Mouse (Mus musculus) C2C12 (cell line): ENCODE data around the gene Ptprn2. TPM values are rescaled to one million over a fixed set of nuclear protein-coding genes. Genes with fewer than 3 reads are reported as not detected.

Source experiments
- H3K27me3 ChIP-seq: one replicate; pipeline ENCODE4 v1.6.1; 2011; ENCODE audit not compliant: control insufficient read depth, insufficient read depth, insufficient read length
- H3K36me3 ChIP-seq: one replicate; pipeline ENCODE4 v1.6.1; 2011; ENCODE audit not compliant: control insufficient read depth, insufficient read depth
- H3K4me3 ChIP-seq: one replicate; pipeline ENCODE4 v1.5.1; 2011; ENCODE audit warnings: mild to moderate bottlenecking, control low read depth; ENCODE audit not compliant: poor library complexity, insufficient read depth, severe bottlenecking
- H3K79me2 ChIP-seq: one replicate; pipeline ENCODE4 v1.6.1; 2011; ENCODE audit not compliant: control insufficient read depth, insufficient read depth
- H3K79me3 ChIP-seq: one replicate; pipeline ENCODE4 v1.6.1; 2011; ENCODE audit warnings: low read depth, control low read depth
- H3ac ChIP-seq: one replicate; pipeline ENCODE3; 2011; ENCODE audit warnings: low read depth; ENCODE audit not compliant: control insufficient read depth, insufficient read length
- CEBPB ChIP-seq: IDR thresholded peaks from one replicate; pipeline ENCODE4 v1.6.1; 2011; ENCODE audit warnings: low read depth, mild to moderate bottlenecking, control low read depth, moderate library complexity
- CTCF ChIP-seq: IDR thresholded peaks from one replicate; pipeline ENCODE4 v1.5.1; 2011; ENCODE audit not compliant: control insufficient read depth, insufficient read depth, insufficient read length
- FOSL1 ChIP-seq: IDR thresholded peaks from one replicate; pipeline ENCODE4 v1.8.0; 2011; ENCODE audit warnings: mild to moderate bottlenecking, low read length; ENCODE audit not compliant: poor library complexity, insufficient read depth, severe bottlenecking
- MAX ChIP-seq: IDR thresholded peaks from one replicate; pipeline ENCODE4 v1.6.1; 2011; ENCODE audit warnings: mild to moderate bottlenecking, control low read depth
- MYOD1 ChIP-seq: IDR thresholded peaks from one replicate; pipeline ENCODE4 v1.6.1; 2011; ENCODE audit warnings: low read depth; ENCODE audit not compliant: control insufficient read depth, insufficient read length
- MYOG ChIP-seq: IDR thresholded peaks from one replicate; pipeline ENCODE4 v1.6.1; 2011; ENCODE audit not compliant: control insufficient read depth, insufficient read length; ENCODE audit errors: extremely low read depth
- USF1 ChIP-seq: IDR thresholded peaks from one replicate; pipeline ENCODE4 v1.6.1; 2011; ENCODE audit warnings: low read depth, mild to moderate bottlenecking, control low read depth, moderate library complexity
- polyA plus RNA-seq: library from polyadenylated mRNA; unstranded; fragments of >200 nt; fragmentation: generic; extraction: Trizol; gene quantifications from one replicate; pipeline ENCODE4 v1.2.1, GENCODE M21; 2012; ENCODE audit warnings: missing spikeins

The Ptprn2 gene
- polyA plus RNA-seq, 1 experiment: 0.41 TPM

DNA sequence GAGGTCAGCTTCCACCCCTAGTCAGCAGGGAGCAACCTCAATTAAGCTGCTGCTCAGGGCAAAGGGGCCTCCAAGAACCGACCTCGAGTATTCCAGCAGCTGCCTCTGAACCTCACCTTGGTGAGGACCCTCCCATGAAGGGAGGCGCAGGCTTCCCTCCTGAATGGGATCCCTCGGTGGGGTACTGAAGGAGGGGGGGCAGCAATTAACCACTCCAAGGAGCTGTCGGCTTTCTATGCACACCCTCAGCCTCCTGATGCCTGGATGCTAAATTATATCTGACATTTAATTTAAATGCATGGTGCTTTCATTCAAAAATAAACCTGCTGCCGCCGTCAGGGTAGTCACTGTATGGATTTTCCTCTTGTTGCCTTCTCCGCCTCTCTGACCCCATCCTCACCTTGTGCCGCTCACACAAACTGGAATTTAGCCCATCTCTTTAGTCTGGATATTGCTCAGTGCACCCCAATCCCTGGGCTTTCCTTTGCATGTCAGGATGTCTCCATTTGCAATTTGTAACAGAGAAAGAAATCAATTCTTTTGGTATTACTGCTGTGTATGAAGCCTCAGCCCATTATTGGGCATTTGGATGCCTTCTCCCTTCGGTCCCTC, 629.8 kb downstream of the Ptprn2 start:
- Histone ChIP-seq H3K36me3 (no peaks in the 10 kb centered on the region), H3K79me3 (no peaks in the 10 kb centered on the region), H3ac (no peak overlapping the region), H3K4me3 (no peak overlapping the region), H3K27me3 (no peaks in the 10 kb centered on the region), H3K79me2 (no peaks in the 10 kb centered on the region)
- TF ChIP-seq MYOG (no peak), CEBPB (no peak), CTCF (no peak), FOSL1 (no peak), MAX (no peak)

DNA sequence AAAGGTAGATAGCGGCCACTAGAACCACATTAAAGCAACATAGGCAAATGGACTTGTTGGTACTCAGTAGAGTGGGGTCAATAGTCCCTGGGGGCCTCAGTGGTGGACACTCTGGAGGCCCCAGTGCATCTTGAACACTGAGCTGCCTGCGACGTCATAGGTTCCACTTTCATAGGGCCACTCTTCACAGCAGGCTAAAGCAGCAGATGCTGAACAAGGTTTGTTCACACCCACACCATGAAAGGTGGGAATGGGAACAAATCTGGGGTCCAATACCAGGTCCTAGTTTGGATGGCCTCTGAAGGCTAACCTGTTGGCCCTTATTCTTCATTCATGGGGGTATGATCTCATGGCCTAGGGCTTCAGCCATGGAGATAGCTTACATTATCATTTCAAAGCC, 641.6 kb downstream of the Ptprn2 start:
- no peaks in the 10 kb centered on the region for H3K79me3 ChIP-seq
- H3K36me3 ChIP-seq: no peaks in the 10 kb centered on the region
- no peaks in the 10 kb centered on the region for H3K27me3 ChIP-seq
- H3K79me2 ChIP-seq: no peaks in the 10 kb centered on the region
- H3K4me3 ChIP-seq: no peak overlapping the region
- TF ChIP-seq MYOG: no peak
- TF ChIP-seq CTCF: no peak
- no peak for TF ChIP-seq MYOD1
- no peak for TF ChIP-seq MAX
- no peak for TF ChIP-seq USF1
- no peak overlapping the region for H3ac ChIP-seq

DNA sequence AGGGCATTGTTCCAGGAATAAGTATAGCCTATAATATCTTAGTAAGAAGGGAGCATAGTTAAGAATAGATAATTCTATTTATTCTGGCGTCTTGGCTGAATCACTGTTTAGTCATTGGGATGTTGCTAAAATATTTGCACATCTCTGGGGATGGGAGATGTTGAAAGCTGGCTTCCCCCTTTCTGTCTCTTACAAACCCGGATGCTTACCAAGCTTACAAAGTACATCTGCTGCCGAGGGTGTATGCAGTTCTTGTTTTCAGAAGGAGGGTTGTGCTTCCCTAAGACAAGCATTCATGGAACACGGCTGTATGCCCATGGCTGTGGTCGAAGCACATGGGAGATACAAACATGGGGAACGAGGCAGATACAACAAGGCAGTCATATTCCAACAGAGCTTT, 642.0 kb downstream of the Ptprn2 start:
- no peak for TF ChIP-seq FOSL1
- TF ChIP-seq MAX: no peak
- TF ChIP-seq CEBPB: no peak
- no peak for TF ChIP-seq MYOG
- no peak for TF ChIP-seq USF1
- no peak for TF ChIP-seq CTCF
- no peak for TF ChIP-seq MYOD1
- Histone ChIP-seq H3K79me2 (no peaks in the 10 kb centered on the region), H3K79me3 (no peaks in the 10 kb centered on the region), H3K27me3 (no peaks in the 10 kb centered on the region), H3K36me3 (no peaks in the 10 kb centered on the region), H3K4me3 (no peak overlapping the region), H3ac (no peak overlapping the region)

DNA sequence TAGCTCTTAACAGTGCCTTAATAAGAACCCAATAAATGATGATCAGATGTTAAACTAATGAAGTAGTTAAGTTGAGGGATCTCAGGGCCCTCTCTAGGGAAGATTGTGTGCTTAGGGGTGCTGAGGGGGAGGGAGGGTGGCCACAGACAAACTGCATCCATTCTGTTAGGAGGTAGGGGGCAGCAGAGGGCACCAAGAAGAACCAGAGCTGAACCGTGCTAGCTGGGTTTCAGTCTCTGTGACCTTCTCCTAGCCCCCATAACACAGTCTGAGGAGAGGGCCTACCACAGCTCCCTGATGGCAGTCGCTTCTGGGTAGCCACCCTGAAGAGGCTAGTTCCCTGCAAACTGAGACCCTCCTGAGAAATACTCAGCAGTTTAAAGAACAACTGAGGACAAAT, 646.6 kb downstream of the Ptprn2 start:
- Histone ChIP-seq H3K27me3 (no peaks in the 10 kb centered on the region), H3K79me2 (no peaks in the 10 kb centered on the region), H3ac (no peak overlapping the region), H3K4me3 (no peak overlapping the region), H3K79me3 (no peaks in the 10 kb centered on the region), H3K36me3 (no peaks in the 10 kb centered on the region)
- TF ChIP-seq MYOD1 (no peak), CTCF (peak; percentile 61)

DNA sequence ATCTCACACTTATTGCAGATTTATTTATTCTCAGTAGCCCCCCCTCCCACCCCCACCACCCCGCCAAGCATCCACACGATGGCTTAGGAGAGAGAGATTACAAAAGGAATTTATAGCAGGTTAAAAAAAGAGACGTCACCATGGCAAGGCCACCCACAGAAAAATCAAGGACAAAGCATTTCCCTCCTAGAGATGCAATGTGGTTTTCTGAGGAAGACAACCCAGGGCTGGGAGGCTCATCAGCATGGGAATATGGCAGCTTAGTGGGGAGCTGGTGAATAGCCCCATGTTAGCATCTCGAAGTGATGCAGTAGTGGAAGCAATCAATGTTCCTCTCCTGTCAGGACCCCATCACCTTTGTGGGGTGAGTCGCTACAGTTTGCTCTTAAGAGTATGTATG, 649.7 kb downstream of the Ptprn2 start:
- no peaks in the 10 kb centered on the region for H3K79me3 ChIP-seq
- no peak overlapping the region for H3K4me3 ChIP-seq
- H3K27me3 ChIP-seq: no peaks in the 10 kb centered on the region
- H3ac ChIP-seq: no peak overlapping the region
- H3K36me3 ChIP-seq: no peaks in the 10 kb centered on the region
- no peaks in the 10 kb centered on the region for H3K79me2 ChIP-seq
- TF ChIP-seq MYOD1: no peak
- TF ChIP-seq CTCF: no peak
- TF ChIP-seq USF1: no peak
- no peak for TF ChIP-seq CEBPB
- TF ChIP-seq MYOG: no peak
- TF ChIP-seq MAX: no peak
- TF ChIP-seq FOSL1: no peak

DNA sequence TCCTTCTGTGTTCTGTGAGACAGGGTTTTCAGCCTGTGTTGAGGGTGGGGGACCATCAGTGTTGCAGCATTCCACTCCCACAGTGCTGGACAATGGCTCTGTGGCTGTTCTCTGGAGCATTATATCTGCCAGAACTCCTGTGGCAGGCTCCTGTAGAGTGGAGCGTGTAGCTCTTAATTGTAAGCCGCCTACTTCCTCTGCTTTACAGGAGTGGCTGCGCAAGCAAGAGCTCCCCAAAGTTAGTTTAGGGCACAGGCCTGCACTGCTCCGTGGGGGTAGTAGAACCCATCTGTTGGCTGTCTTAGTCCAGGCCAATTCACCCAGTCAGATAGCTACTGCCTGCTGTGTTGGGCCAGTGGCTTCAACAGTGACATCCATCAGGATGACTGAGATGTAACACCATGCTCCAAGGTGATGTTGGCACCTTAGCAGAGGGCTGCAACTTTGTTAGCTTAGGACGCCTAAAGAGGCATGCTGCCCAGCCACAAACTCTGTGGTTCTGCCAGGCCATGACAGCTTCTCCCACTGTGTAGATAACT, 651.0 kb downstream of the Ptprn2 start:
- H3K36me3 ChIP-seq: no peaks in the 10 kb centered on the region
- H3K4me3 ChIP-seq: no peak overlapping the region
- no peaks in the 10 kb centered on the region for H3K79me3 ChIP-seq
- H3ac ChIP-seq: no peak overlapping the region
- TF ChIP-seq MYOD1 (no peak), CEBPB (no peak), MYOG (no peak), FOSL1 (no peak), CTCF (no peak), USF1 (no peak), MAX (no peak)
- H3K79me2 ChIP-seq: no peaks in the 10 kb centered on the region
- H3K27me3 ChIP-seq: no peaks in the 10 kb centered on the region
